Mouse (Mus musculus) midbrain, embryonic 16.5 days (tissue): Measurements from ENCODE around the gene Kiss1. TPM values are rescaled to one million over a fixed set of nuclear protein-coding genes. Genes with fewer than 3 reads are reported as not detected.
"Not testable (repeated sequence)": the region's sequence is repeated elsewhere in the genome, so short reads cannot be mapped to it uniquely, and the experiment has no call there.

ENCODE experiments used
- ATAC-seq: fragments of 200-750 bp; cut with Nextera tagmentation; 2 replicates; pipeline ENCODE4 v1.8.0; 2017; ENCODE audit warnings: moderate TSS enrichment
- H3K27ac ChIP-seq: fragments of 300-500 bp; sonication (generic); 2 replicates; pipeline ENCODE4 v1.5.1; 2014; ENCODE audit warnings: mild to moderate bottlenecking, low read length, mixed read lengths
- H3K27me3 ChIP-seq: fragments of 300-500 bp; sonication (generic); 2 replicates; pipeline ENCODE4 v1.6.1; 2014; ENCODE audit warnings: low read depth, low read length, mixed read lengths; ENCODE audit not compliant: control insufficient read depth, insufficient read depth
- H3K36me3 ChIP-seq: fragments of 300-500 bp; sonication (generic); 2 replicates; pipeline ENCODE4 v1.6.1; 2014; ENCODE audit warnings: mild to moderate bottlenecking, low read length, moderate library complexity, mixed read lengths; ENCODE audit not compliant: control insufficient read depth, insufficient read depth
- H3K4me1 ChIP-seq: fragments of 300-500 bp; sonication (generic); 2 replicates; pipeline ENCODE4 v1.6.1; 2014; ENCODE audit warnings: mild to moderate bottlenecking, low read length, mixed read lengths; ENCODE audit not compliant: control insufficient read depth, insufficient read depth
- H3K4me2 ChIP-seq: fragments of 300-500 bp; sonication (generic); 2 replicates; pipeline ENCODE4 v1.6.1; 2014; ENCODE audit warnings: mild to moderate bottlenecking, low read length, mixed read lengths
- H3K4me3 ChIP-seq: fragments of 300-500 bp; sonication (generic); 2 replicates; pipeline ENCODE4 v1.5.1; 2014; ENCODE audit warnings: low read depth, mild to moderate bottlenecking, low read length, moderate library complexity, mixed read lengths
- H3K9ac ChIP-seq: fragments of 300-500 bp; sonication (generic); 2 replicates; pipeline ENCODE4 v1.6.1; 2014; ENCODE audit warnings: low read depth, low read length, mixed read lengths
- H3K9me3 ChIP-seq: fragments of 300-500 bp; sonication (generic); replicated peaks from 2 replicates; pipeline ENCODE4 v1.6.1; 2014; ENCODE audit warnings: mild to moderate bottlenecking, low read length, mixed read lengths; ENCODE audit not compliant: control insufficient read depth, poor library complexity, severe bottlenecking
- WGBS: fragments of 180-500 bp; shearing (Covaris S2); extraction: QIAGEN DNeasy Blood & Tissue Kit; methylation state at CpG from one replicate; pipeline ENCODE4 v1.1.7; 2014; 5-methylcytosine and 5-hydroxymethylcytosine counted together
- polyA plus RNA-seq: library from polyadenylated mRNA; unstranded; fragments of >200 nt; fragmentation: Nextera tagmentation; extraction: Ambion mirVana; gene quantifications from 2 replicates; pipeline ENCODE4 v1.2.1, GENCODE M21; 2015

Kiss1 gene
- polyA plus RNA-seq, 1 experiment from 2014 or later, result not detected

- H3K4me1 ChIP-seq, result peaks cover 21% of the 10 kb centered on the region
- no peaks in the 10 kb centered on the region for H3K36me3 ChIP-seq
- no peak overlapping the region for H3K4me3 ChIP-seq
- no peaks in the 10 kb centered on the region for H3K27me3 ChIP-seq
- H3K9me3 ChIP-seq, result no peaks in the 10 kb centered on the region
- no peak for ATAC-seq
- H3K9ac ChIP-seq, result no peak overlapping the region
- no peak overlapping the region for H3K27ac ChIP-seq
- no peak overlapping the region for H3K4me2 ChIP-seq
- whole genome bisulfite sequencing, result 47% methylated on average over 6 of the region's 6 CpGs
These were observed 6.7 kb downstream of the Kiss1 start for GRCm38 (mm10) chr1:133328299-133328795.

GRCm38 (mm10) chr1:133328896-133329637, 7.4 kb downstream of the Kiss1 start:
- H3K4me1 ChIP-seq, result peaks cover 21% of the 10 kb centered on the region
- H3K27ac ChIP-seq, result no peak overlapping the region
- H3K4me2 ChIP-seq, result peak overlapping the region; percentile 61
- ATAC-seq, result no peak; the same call in 1 of the 2 replicates
- peak overlapping the region; percentile 54 for H3K9ac ChIP-seq
- no peaks in the 10 kb centered on the region for H3K36me3 ChIP-seq
- WGBS, result 10% methylated on average over 30 of the region's 34 CpGs
- no peaks in the 10 kb centered on the region for H3K9me3 ChIP-seq
- H3K27me3 ChIP-seq, result no peaks in the 10 kb centered on the region
- H3K4me3 ChIP-seq, result peak overlapping the region; percentile 27

- Histone ChIP-seq H3K27ac (no peak overlapping the region), H3K9ac (peak overlapping the region; percentile 54), H3K36me3 (no peaks in the 10 kb centered on the region), H3K4me2 (peak overlapping the region; percentile 61), H3K4me3 (peak overlapping the region; percentile 27), H3K9me3 (no peaks in the 10 kb centered on the region), H3K27me3 (no peaks in the 10 kb centered on the region), H3K4me1 (peaks cover 21% of the 10 kb centered on the region)
- ATAC-seq, result no peak
- 19% methylated on average over 7 of the region's 7 CpGs for WGBS
These were observed 7.9 kb downstream of the Kiss1 start for GRCm38 (mm10) chr1:133329638-133329964.

GRCm38 (mm10) chr1:133331142-133331541, 9.5 kb downstream of the Kiss1 start:
- Histone ChIP-seq H3K9me3 (no peaks in the 10 kb centered on the region), H3K9ac (no peak overlapping the region), H3K27me3 (no peaks in the 10 kb centered on the region), H3K27ac (peak overlapping the region; percentile 38), H3K4me1 (peaks cover 21% of the 10 kb centered on the region), H3K36me3 (no peaks in the 10 kb centered on the region), H3K4me2 (no peak overlapping the region), H3K4me3 (no peak overlapping the region)
- WGBS, result 23% methylated on average over 3 of the region's 3 CpGs
- ATAC-seq, result peak; percentile 90

GRCm38 (mm10) chr1:133332656-133333430, 11.2 kb downstream of the Kiss1 start:
- Histone ChIP-seq H3K4me1 (peaks cover 21% of the 10 kb centered on the region), H3K9ac (no peak overlapping the region), H3K27ac (no peak overlapping the region), H3K36me3 (no peaks in the 10 kb centered on the region), H3K4me2 (no peak overlapping the region), H3K4me3 (no peak overlapping the region), H3K27me3 (no peaks in the 10 kb centered on the region), H3K9me3 (no peaks in the 10 kb centered on the region)
- no peak for ATAC-seq
- 89% methylated on average over 11 of the region's 11 CpGs for WGBS

- H3K4me2 ChIP-seq, result no peak overlapping the region
- H3K27ac ChIP-seq, result no peak overlapping the region
- no peak overlapping the region for H3K9ac ChIP-seq
- no peaks in the 10 kb centered on the region for H3K27me3 ChIP-seq
- no peak overlapping the region for H3K4me3 ChIP-seq
- no peaks in the 10 kb centered on the region for H3K36me3 ChIP-seq
- H3K9me3 ChIP-seq, result no peaks in the 10 kb centered on the region
- H3K4me1 ChIP-seq, result peaks cover 16% of the 10 kb centered on the region
- ATAC-seq, result no peak
- 31% methylated on average over 6 of the region's 6 CpGs for WGBS
These were observed 12.3 kb downstream of the Kiss1 start for GRCm38 (mm10) chr1:133333937-133334336.

GRCm38 (mm10) chr1:133340403-133340802, 18.7 kb downstream of the Kiss1 start:
- not testable (repeated sequence) for H3K9me3 ChIP-seq, ATAC-seq, H3K36me3 ChIP-seq, H3K27ac ChIP-seq, H3K4me3 ChIP-seq, H3K4me1 ChIP-seq, H3K4me2 ChIP-seq, H3K27me3 ChIP-seq, H3K9ac ChIP-seq
- 74% methylated on average over 1 of the region's 1 CpGs for WGBS

- no peak overlapping the region for H3K4me3 ChIP-seq
- H3K9ac ChIP-seq, result no peak overlapping the region
- H3K9me3 ChIP-seq, result no peaks in the 10 kb centered on the region
- no peaks in the 10 kb centered on the region for H3K4me1 ChIP-seq
- H3K36me3 ChIP-seq, result no peaks in the 10 kb centered on the region
- WGBS, result 97% methylated on average over 2 of the region's 2 CpGs
- no peak for ATAC-seq
- H3K27me3 ChIP-seq, result no peaks in the 10 kb centered on the region
- no peak overlapping the region for H3K27ac ChIP-seq
- no peak overlapping the region for H3K4me2 ChIP-seq
These were observed 22.7 kb downstream of the Kiss1 start for GRCm38 (mm10) chr1:133344357-133344756.

GRCm38 (mm10) chr1:133346531-133346930, 24.9 kb downstream of the Kiss1 start:
- 86% methylated on average over 9 of the region's 9 CpGs for WGBS

More at GRCm38 (mm10) chr1:133346531-133346930, 24.9 kb downstream of the Kiss1 start:
- no peak for ATAC-seq
- Histone ChIP-seq H3K9ac (no peak overlapping the region), H3K27ac (no peak overlapping the region), H3K4me3 (no peak overlapping the region), H3K27me3 (no peaks in the 10 kb centered on the region), H3K4me2 (no peak overlapping the region), H3K9me3 (no peaks in the 10 kb centered on the region), H3K4me1 (no peaks in the 10 kb centered on the region), H3K36me3 (no peaks in the 10 kb centered on the region)
